Mouse (Mus musculus) layer of hippocampus, adult 9-11 months (tissue): ENCODE measurements around the gene Gm21863.
"Not testable (repeated sequence)": the region's sequence is repeated elsewhere in the genome, so short reads cannot be mapped to it uniquely, and the experiment has no call there.

Source experiments
- DNase-seq: peaks from one replicate; pipeline ENCODE4 v3.0.0; 2022

Gm21863 gene

DNA sequence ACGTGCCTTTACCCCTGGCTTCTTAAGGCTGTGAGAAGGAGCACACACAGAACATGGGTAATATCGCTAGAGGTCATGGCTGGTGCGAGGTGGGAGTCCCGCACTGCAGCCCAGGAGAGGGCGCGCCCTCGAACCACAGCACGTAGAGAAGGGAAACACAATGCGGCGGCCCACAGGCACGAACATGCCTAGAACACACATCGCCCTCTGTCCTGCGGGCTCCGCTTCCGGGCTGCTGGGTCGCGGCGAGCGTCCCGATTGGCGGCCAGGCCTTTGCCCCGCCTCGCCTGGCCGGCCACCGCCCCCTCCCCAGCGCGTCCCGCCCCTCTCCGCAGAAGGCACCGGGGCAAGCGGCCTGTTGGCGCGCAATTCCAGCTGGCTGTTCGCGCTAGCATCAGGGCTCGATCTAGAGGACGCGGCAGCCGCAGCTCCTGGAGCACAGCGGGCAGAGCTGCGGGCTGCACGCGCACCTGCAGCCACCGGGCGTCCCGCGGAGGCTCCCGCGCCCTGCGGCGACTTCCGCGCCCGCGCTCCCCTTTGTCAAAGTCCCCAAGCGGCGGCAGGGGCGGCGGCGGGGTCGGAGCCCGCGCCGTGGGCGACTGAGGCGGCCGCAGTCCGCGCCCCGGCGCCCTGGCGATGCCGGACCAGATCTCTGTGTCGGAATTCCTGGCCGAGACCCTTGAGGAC is at the start of gene Gm21863:
Gene Gm21863, plus strand, starts transcription at position 637 of the 687 bp plus-strand sequence.
- not testable (repeated sequence) for DNase-seq

DNA sequence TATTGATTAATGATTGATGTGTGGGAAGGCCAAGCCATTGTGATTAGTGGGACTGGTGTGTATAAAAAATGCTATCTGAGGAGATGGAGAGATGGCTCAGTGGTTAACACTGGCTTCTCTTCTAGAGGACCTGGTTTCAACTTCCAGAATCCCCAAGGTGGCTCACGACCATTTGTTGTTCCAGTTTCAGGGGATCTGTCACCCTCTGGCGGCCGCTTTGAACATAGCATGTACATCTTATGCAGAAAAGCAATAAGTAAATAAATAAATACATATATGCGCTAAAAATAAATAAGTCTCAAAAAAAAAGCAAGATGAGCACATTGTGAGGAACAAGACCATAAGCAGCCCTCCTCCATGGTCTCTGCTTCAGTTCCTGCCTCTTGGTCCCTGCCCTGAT is 26.3 kb upstream of the Gm21863 start:
- DNase-seq = not testable (repeated sequence)
